Mouse (Mus musculus) layer of hippocampus, adult 11-12 months (tissue): Measurements from ENCODE around the gene Hist3h2ba.

Source experiments
- DNase-seq: peaks from one replicate; pipeline ENCODE4 v3.0.0; 2022; ENCODE audit warnings: low spot score

Hist3h2ba gene

GRCm38 (mm10) chr11:58964216-58964615 lies 15.5 kb downstream of the Hist3h2ba start:
- no peak for DNase-seq

- no peak for DNase-seq
These were observed 16.5 kb downstream of the Hist3h2ba start for GRCm38 (mm10) chr11:58965001-58965760.

- DNase-seq, result no peak
These were observed 18.6 kb downstream of the Hist3h2ba start for GRCm38 (mm10) chr11:58967346-58967745.

- DNase-seq, result no peak
These were observed 19.8 kb downstream of the Hist3h2ba start for GRCm38 (mm10) chr11:58968551-58968950.

- DNase-seq, result no peak
These were observed 20.3 kb downstream of the Hist3h2ba start for GRCm38 (mm10) chr11:58969027-58969426.

GRCm38 (mm10) chr11:58969659-58970058 lies 20.9 kb downstream of the Hist3h2ba start:
- no peak for DNase-seq

- DNase-seq, result no peak
These were observed 22.3 kb downstream of the Hist3h2ba start for GRCm38 (mm10) chr11:58970831-58971530.

GRCm38 (mm10) chr11:58971796-58972195 lies 23.1 kb downstream of the Hist3h2ba start:
- DNase-seq, result no peak

- no peak for DNase-seq
These were observed 25.7 kb downstream of the Hist3h2ba start for GRCm38 (mm10) chr11:58974414-58974813.

GRCm38 (mm10) chr11:58977150-58977549 lies 28.4 kb downstream of the Hist3h2ba start:
- no peak for DNase-seq

GRCm38 (mm10) chr11:58977607-58978026 lies 28.9 kb downstream of the Hist3h2ba start:
- no peak for DNase-seq

- DNase-seq, result peak; percentile 60
These were observed 29.4 kb downstream of the Hist3h2ba start, which contains the start of gene Trim11 for GRCm38 (mm10) chr11:58978027-58978705. Gene Trim11, plus strand, starts transcription at chr11:58978093.

GRCm38 (mm10) chr11:58978706-58979030 lies 29.9 kb downstream of the Hist3h2ba start:
- DNase-seq, result no peak

GRCm38 (mm10) chr11:58979183-58979582 lies 30.5 kb downstream of the Hist3h2ba start:
- DNase-seq, result no peak

- no peak for DNase-seq
These were observed 30.9 kb downstream of the Hist3h2ba start for GRCm38 (mm10) chr11:58979661-58980060.

GRCm38 (mm10) chr11:58980381-58980990 lies 31.8 kb downstream of the Hist3h2ba start:
- DNase-seq, result no peak

- peak; percentile 78 for DNase-seq
These were observed 33.1 kb downstream of the Hist3h2ba start for GRCm38 (mm10) chr11:58981541-58982447.

- DNase-seq, result no peak
These were observed 33.9 kb downstream of the Hist3h2ba start for GRCm38 (mm10) chr11:58982471-58983097.

GRCm38 (mm10) chr11:58983691-58984341 lies 35.1 kb downstream of the Hist3h2ba start:
- DNase-seq, result no peak

GRCm38 (mm10) chr11:58984657-58985056 lies 35.9 kb downstream of the Hist3h2ba start:
- no peak for DNase-seq
